Mouse (Mus musculus): Measurements from ENCODE around the gene Dhh. TPM values are rescaled to one million over a fixed set of nuclear protein-coding genes. Genes with fewer than 3 reads are reported as not detected.

The Dhh gene
- polyA plus RNA-seq, 1 experiment from 2014 or later = 0.18 TPM

DNA sequence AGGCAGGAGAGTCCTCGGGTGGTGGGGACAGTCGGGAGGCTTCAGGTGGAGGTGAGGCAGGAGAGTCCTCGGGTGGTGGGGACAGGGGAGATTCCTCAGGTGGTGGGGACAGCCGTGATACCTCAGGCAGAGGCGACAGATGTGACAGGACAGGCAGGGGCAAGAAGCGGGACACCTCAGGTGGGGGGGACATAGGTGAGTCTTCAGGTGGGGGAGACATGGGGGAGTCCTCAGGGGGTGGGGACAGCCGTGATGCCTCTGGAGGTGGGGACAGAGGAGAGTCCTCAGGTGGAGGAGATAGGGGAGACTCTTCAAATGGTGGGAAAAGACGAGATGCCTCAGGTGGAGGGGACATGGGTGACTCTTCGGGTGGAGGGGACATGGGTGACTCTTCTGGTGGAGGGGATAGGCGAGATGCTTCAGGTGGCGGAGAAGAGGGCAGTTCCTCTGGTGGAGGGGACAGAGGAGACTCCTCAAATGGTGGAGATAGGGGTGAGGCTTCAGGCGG, 34.8 kb downstream of the Dhh start:
- 89% methylated on average over 12 of the region's 12 CpGs for WGBS
- no peak overlapping the region for H3K27ac ChIP-seq (ENCODE audit: low read depth, low read length)
- H3K36me3 ChIP-seq (ENCODE audit: control insufficient read depth, insufficient read depth, low read length) = peaks cover 82% of the 10 kb centered on the region
- H3K27me3 ChIP-seq (replicated peaks; ENCODE audit: control insufficient read depth, insufficient read depth, low read length) = no peaks in the 10 kb centered on the region
- H3K4me1 ChIP-seq (ENCODE audit: control insufficient read depth, insufficient read depth, low read length) = peaks cover 10% of the 10 kb centered on the region
- H3K9me3 ChIP-seq (replicated peaks; ENCODE audit: control insufficient read depth, low read length) = no peaks in the 10 kb centered on the region
- ATAC-seq (no peak), DNase-seq (ENCODE audit: low spot score) (no peak)
- no peak overlapping the region for H3K4me2 ChIP-seq (ENCODE audit: low read length)
- no peak overlapping the region for H3K9ac ChIP-seq (ENCODE audit: low read length)
- H3K4me3 ChIP-seq (ENCODE audit: low read depth, low read length) = no peak overlapping the region

DNA sequence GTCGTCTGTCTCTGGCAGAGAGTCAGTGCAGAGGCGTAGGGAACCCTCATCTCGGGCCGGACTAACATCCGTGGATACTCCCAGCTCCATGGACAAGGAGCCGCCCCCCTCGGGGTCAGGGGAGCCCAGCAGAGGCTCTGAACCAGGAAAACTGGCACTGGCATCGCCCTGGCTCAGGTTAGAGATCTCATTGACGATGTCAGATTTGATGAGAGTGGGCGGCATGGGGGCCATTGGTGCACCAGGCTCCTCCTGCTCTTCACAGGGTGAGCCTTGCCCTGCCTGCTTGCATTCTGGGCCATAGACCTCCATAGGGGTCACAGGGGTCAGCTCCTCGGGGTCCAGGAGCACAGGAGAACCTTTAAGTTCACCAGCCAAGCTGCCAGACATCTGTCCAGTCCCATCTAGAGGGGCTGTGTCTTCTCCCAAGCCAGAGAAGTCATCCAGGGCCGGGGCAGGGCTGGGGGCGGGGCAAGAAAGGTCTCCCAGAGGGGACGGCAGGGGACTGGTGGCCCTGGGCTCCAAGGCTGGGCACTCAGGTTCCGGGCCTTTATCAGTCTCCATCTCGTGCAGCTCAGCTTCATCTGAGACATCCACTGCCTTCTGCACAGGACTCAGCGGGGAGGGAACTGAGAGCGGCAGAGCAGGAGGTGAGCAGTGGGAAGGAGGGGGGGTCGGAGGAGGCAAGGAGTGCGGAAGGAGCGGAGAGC, 36.5 kb downstream of the Dhh start:
- H3K36me3 ChIP-seq (ENCODE audit: control insufficient read depth, insufficient read depth, low read length) = peaks cover 99% of the 10 kb centered on the region
- H3K9ac ChIP-seq (ENCODE audit: low read length) = no peak overlapping the region
- no peak overlapping the region for H3K4me3 ChIP-seq (ENCODE audit: low read depth, low read length)
- H3K4me2 ChIP-seq (ENCODE audit: low read length) = no peak overlapping the region
- H3K9me3 ChIP-seq (replicated peaks; ENCODE audit: control insufficient read depth, low read length) = no peaks in the 10 kb centered on the region
- ATAC-seq = no peak
- no peak overlapping the region for H3K27ac ChIP-seq (ENCODE audit: low read depth, low read length)
- no peak for DNase-seq (ENCODE audit: low spot score)
- no peaks in the 10 kb centered on the region for H3K4me1 ChIP-seq (ENCODE audit: control insufficient read depth, insufficient read depth, low read length)
- no peaks in the 10 kb centered on the region for H3K27me3 ChIP-seq (replicated peaks; ENCODE audit: control insufficient read depth, insufficient read depth, low read length)
- 87% methylated on average over 21 of the region's 21 CpGs for WGBS

DNA sequence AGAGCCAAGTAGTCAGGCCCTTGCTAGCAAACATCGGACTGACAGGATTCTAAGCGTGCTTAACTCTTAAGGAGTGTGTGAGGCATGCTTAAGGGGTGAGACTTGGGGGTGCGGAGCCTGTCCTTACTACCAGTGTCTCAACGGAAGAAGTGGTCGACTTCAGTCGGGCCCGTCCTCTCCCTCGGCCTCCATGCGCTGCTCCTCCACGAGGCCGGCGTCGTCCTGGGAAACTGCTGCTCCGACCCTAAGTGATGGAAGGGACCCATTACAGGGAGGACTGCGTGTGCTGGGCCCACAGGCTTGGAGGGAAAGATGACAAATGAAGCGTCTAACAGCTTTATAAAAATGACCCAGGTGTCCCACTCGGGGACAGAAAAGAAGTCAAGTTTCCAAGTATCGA, 37.4 kb downstream of the Dhh start:
- WGBS = 93% methylated on average over 18 of the region's 18 CpGs
- ATAC-seq = no peak

DNA sequence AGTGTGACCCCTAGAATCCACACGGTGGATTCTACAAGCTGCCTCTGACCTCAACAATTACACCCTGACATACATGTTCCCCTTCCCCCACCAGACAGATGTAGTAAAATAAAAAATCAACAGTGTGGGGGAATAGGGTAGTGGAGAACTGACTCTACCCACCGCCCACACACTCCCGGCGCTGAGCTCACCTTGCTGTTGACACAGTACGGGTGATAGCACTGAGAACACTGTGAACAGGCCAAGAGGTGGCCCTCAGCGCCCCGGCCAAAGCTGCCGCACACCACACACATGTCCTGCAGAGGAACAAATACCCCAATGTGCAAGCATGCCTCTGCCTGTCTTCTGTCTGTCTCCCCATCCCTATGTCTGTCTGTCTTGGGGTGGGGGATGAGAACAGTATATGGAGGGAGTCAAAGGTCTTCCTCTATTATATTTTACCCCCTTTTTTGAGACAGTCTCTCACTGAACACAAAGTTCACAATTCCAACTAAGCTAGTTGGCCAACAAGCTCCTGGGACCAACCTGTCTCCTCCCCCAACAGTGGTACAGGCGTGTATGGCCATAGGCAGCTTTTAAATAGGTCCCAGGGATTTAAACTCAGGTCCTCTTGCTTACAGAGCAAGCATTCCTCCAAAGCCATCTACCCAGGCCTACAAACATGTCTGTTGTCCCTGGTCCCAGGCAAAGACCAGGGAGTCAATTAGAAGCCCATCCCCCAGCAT, 38.9 kb downstream of the Dhh start:
- ATAC-seq = no peak
- Histone ChIP-seq H3K9me3 (replicated peaks; ENCODE audit: control insufficient read depth, low read length) (no peaks in the 10 kb centered on the region), H3K9ac (ENCODE audit: low read length) (no peak overlapping the region), H3K36me3 (ENCODE audit: control insufficient read depth, insufficient read depth, low read length) (peaks cover 100% of the 10 kb centered on the region), H3K4me3 (ENCODE audit: low read depth, low read length) (no peak overlapping the region), H3K4me1 (ENCODE audit: control insufficient read depth, insufficient read depth, low read length) (no peaks in the 10 kb centered on the region), H3K27ac (ENCODE audit: low read depth, low read length) (no peak overlapping the region), H3K27me3 (replicated peaks; ENCODE audit: control insufficient read depth, insufficient read depth, low read length) (no peaks in the 10 kb centered on the region), H3K4me2 (ENCODE audit: low read length) (no peak overlapping the region)
- no peak for DNase-seq (ENCODE audit: low spot score)
- 87% methylated on average over 9 of the region's 9 CpGs for WGBS

More for the DNA sequence above, 37.4 kb downstream of the Dhh start:
- Histone ChIP-seq H3K4me1 (ENCODE audit: control insufficient read depth, insufficient read depth, low read length) (no peaks in the 10 kb centered on the region), H3K9ac (ENCODE audit: low read length) (no peak overlapping the region), H3K4me2 (ENCODE audit: low read length) (no peak overlapping the region), H3K4me3 (ENCODE audit: low read depth, low read length) (no peak overlapping the region), H3K27ac (ENCODE audit: low read depth, low read length) (no peak overlapping the region), H3K9me3 (replicated peaks; ENCODE audit: control insufficient read depth, low read length) (no peaks in the 10 kb centered on the region), H3K36me3 (ENCODE audit: control insufficient read depth, insufficient read depth, low read length) (peaks cover 100% of the 10 kb centered on the region), H3K27me3 (replicated peaks; ENCODE audit: control insufficient read depth, insufficient read depth, low read length) (no peaks in the 10 kb centered on the region)
- no peak for DNase-seq (ENCODE audit: low spot score)

DNA sequence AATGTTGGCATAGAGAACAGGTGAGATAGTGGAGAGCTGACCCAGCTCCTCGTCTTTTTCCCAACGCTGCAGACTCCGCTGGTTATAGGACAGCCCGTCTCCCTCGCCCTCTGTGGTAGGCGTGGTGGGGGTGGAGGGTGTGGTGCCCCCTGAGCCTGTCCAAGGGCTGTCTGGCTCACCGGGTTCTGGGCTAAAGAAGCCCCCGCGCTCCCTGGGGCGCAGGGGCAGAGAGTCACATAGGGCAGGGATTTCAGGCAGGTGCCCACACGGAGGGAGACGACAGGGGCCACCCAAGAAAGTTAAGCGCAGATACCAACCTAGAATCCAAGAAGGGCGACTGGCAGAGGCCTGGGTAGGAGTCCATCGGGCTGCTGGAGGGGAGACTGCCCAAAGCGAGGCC, 44.1 kb downstream of the Dhh start:
- no peak for DNase-seq (ENCODE audit: low spot score)
- no peak overlapping the region for H3K4me3 ChIP-seq (ENCODE audit: low read depth, low read length)
- H3K9ac ChIP-seq (ENCODE audit: low read length) = no peak overlapping the region
- no peak for ATAC-seq
- H3K27ac ChIP-seq (ENCODE audit: low read depth, low read length) = no peak overlapping the region
- no peaks in the 10 kb centered on the region for H3K4me1 ChIP-seq (ENCODE audit: control insufficient read depth, insufficient read depth, low read length)
- no peaks in the 10 kb centered on the region for H3K9me3 ChIP-seq (replicated peaks; ENCODE audit: control insufficient read depth, low read length)
- H3K36me3 ChIP-seq (ENCODE audit: control insufficient read depth, insufficient read depth, low read length) = peaks cover 100% of the 10 kb centered on the region
- no peak overlapping the region for H3K4me2 ChIP-seq (ENCODE audit: low read length)
- 94% methylated on average over 16 of the region's 16 CpGs for WGBS
- H3K27me3 ChIP-seq (replicated peaks; ENCODE audit: control insufficient read depth, insufficient read depth, low read length) = no peaks in the 10 kb centered on the region

DNA sequence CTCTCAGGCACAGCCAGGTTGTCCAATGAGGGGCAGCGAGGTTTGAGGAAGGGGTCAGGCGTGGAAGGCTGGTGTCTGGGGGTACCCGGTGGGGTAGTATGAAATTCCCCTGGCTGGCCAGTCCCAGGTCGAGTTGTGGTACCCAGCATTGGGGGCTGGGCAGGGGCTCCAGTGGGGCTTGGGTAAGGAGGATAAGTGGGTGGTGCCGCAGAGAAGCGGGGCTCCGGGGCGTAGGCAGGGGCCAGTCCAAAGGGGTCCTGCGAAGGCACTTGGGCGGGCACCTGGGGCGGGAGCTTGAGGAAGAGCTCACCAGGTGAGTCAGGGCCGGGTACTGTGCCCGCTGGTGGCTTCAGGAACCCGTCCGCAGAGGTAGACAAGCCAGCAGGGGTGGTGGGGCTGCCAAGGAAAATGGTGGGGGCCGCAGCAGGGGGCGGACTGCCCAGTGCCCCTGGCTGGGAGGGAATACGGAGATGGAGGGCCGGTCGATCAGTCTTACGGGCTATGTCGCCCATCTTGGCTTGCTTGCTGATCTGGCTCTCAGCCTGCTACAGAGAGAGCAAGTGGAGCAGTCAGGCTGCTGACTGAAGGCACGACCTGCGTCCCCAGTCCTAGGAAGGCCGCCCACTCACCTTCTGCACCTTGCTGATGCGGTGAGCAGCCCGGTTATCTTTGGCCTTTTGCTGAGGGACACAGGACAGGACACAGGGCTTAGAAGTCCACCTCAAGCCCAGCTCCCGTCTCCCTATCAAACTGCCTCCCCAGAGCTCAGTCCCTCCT, 45.0 kb downstream of the Dhh start:
- H3K27me3 ChIP-seq (replicated peaks; ENCODE audit: control insufficient read depth, insufficient read depth, low read length) = no peaks in the 10 kb centered on the region
- no peaks in the 10 kb centered on the region for H3K9me3 ChIP-seq (replicated peaks; ENCODE audit: control insufficient read depth, low read length)
- no peak overlapping the region for H3K9ac ChIP-seq (ENCODE audit: low read length)
- ATAC-seq = no peak
- peaks cover 100% of the 10 kb centered on the region for H3K36me3 ChIP-seq (ENCODE audit: control insufficient read depth, insufficient read depth, low read length)
- 92% methylated on average over 28 of the region's 28 CpGs for WGBS
- DNase-seq (ENCODE audit: low spot score) = no peak
- no peaks in the 10 kb centered on the region for H3K4me1 ChIP-seq (ENCODE audit: control insufficient read depth, insufficient read depth, low read length)
- no peak overlapping the region for H3K4me2 ChIP-seq (ENCODE audit: low read length)
- H3K4me3 ChIP-seq (ENCODE audit: low read depth, low read length) = no peak overlapping the region
- H3K27ac ChIP-seq (ENCODE audit: low read depth, low read length) = no peak overlapping the region

DNA sequence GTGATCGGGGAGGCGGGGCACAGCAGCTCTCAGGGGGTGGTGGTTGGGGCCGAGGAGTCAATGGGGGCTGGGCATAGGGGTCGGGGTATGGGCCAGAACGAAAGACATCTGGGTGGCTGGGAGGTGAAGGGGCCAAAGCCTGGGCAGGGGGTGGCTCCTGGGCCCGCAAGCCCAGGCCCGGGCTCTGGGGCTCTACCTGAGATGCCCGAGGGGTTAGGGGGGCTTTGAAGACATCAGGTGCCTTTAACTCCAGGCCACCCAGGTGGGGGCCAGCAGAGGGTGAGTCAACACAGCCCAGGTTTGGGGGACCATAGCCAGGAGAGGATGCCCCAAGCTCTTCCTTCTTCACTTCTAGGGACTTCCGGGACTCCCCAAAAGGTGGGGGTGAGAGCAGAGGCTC, 45.6 kb downstream of the Dhh start:
- H3K9ac ChIP-seq (ENCODE audit: low read length) = no peak overlapping the region
- no peaks in the 10 kb centered on the region for H3K27me3 ChIP-seq (replicated peaks; ENCODE audit: control insufficient read depth, insufficient read depth, low read length)
- ATAC-seq = no peak
- no peak overlapping the region for H3K4me2 ChIP-seq (ENCODE audit: low read length)
- H3K27ac ChIP-seq (ENCODE audit: low read depth, low read length) = no peak overlapping the region
- peaks cover 100% of the 10 kb centered on the region for H3K36me3 ChIP-seq (ENCODE audit: control insufficient read depth, insufficient read depth, low read length)
- H3K9me3 ChIP-seq (replicated peaks; ENCODE audit: control insufficient read depth, low read length) = no peaks in the 10 kb centered on the region
- H3K4me1 ChIP-seq (ENCODE audit: control insufficient read depth, insufficient read depth, low read length) = no peaks in the 10 kb centered on the region
- WGBS = 95% methylated on average over 9 of the region's 9 CpGs
- no peak overlapping the region for H3K4me3 ChIP-seq (ENCODE audit: low read depth, low read length)
- DNase-seq (ENCODE audit: low spot score) = no peak

- Histone ChIP-seq H3K4me3 (ENCODE audit: low read depth, low read length) (no peak overlapping the region), H3K9ac (ENCODE audit: low read length) (no peak overlapping the region), H3K4me2 (ENCODE audit: low read length) (no peak overlapping the region), H3K27ac (ENCODE audit: low read depth, low read length) (no peak overlapping the region), H3K36me3 (ENCODE audit: control insufficient read depth, insufficient read depth, low read length) (peaks cover 100% of the 10 kb centered on the region), H3K9me3 (replicated peaks; ENCODE audit: control insufficient read depth, low read length) (no peaks in the 10 kb centered on the region), H3K4me1 (ENCODE audit: control insufficient read depth, insufficient read depth, low read length) (no peaks in the 10 kb centered on the region), H3K27me3 (replicated peaks; ENCODE audit: control insufficient read depth, insufficient read depth, low read length) (no peaks in the 10 kb centered on the region)
- 95% methylated on average over 9 of the region's 9 CpGs for WGBS
- no peak for DNase-seq (ENCODE audit: low spot score)
- no peak for ATAC-seq
Observed at GRCm38 (mm10) chr15:98852071-98852470, 46.3 kb downstream of the Dhh start.

Data from forebrain, embryonic 14.5 days (tissue).